Mouse (Mus musculus) erythroblast, adult 5-6 weeks (primary cell): ENCODE measurements around the gene Hmgb1. TPM values are rescaled to one million over a fixed set of nuclear protein-coding genes. Genes with fewer than 3 reads are reported as not detected.
"Not testable (repeated sequence)": the region's sequence is repeated elsewhere in the genome, so short reads cannot be mapped to it uniquely, and the experiment has no call there.

Experiments
- ATAC-seq: replicated peaks from 2 replicates; pipeline ENCODE4 v1.8.0; 2016; ENCODE audit warnings: moderate number of reproducible peaks, mild to moderate bottlenecking, moderate TSS enrichment, inconsistent platforms; ENCODE audit not compliant: poor library complexity, low FRiP score, severe bottlenecking
- total RNA-seq, 2 experiments: library from RNA; stranded (forward) in 1 of 2; stranded (reverse) in 1 of 2; fragments of 150-400 nt in 1 of 2; fragments of 200-764, 138-1000 nt in 1 of 2; gene quantifications; 2 replicates each; pipeline versions ENCODE4 v1.2.3 to v1.2.4; 2015 to 2017; ENCODE audit warnings: low replicate concordance in 2 of 2

Gene Hmgb1
- total RNA-seq, 2 experiments from 2014 or later: 224 to 337 TPM

GRCm38 (mm10) chr5:149152774-149153155 is 31.5 kb downstream of the Hmgb1 start:
- ATAC-seq: no peak

GRCm38 (mm10) chr5:149152063-149152773 is 32.1 kb downstream of the Hmgb1 start:
- no peak for ATAC-seq

GRCm38 (mm10) chr5:149150882-149151281 is 33.4 kb downstream of the Hmgb1 start:
- ATAC-seq: no peak

- no peak for ATAC-seq
Observed at GRCm38 (mm10) chr5:149147386-149148000, 36.8 kb downstream of the Hmgb1 start.

GRCm38 (mm10) chr5:149146691-149147090 is 37.6 kb downstream of the Hmgb1 start:
- no peak for ATAC-seq

- no peak for ATAC-seq
Observed at GRCm38 (mm10) chr5:149143766-149144375, 40.4 kb downstream of the Hmgb1 start.

- not testable (repeated sequence) for ATAC-seq
Observed at GRCm38 (mm10) chr5:149141155-149141554, 43.1 kb downstream of the Hmgb1 start.

GRCm38 (mm10) chr5:149140336-149140735 is 44.0 kb downstream of the Hmgb1 start:
- no peak for ATAC-seq

GRCm38 (mm10) chr5:149138087-149138486 is 46.2 kb downstream of the Hmgb1 start:
- not testable (repeated sequence) for ATAC-seq

- ATAC-seq: peak; percentile 46; the same call in 1 of the 2 replicates
Observed at GRCm38 (mm10) chr5:149137447-149137846, 46.8 kb downstream of the Hmgb1 start.

GRCm38 (mm10) chr5:149136933-149137365 is 47.3 kb downstream of the Hmgb1 start:
- ATAC-seq: peak; percentile 91

GRCm38 (mm10) chr5:149135455-149136354 is 48.6 kb downstream of the Hmgb1 start:
- peak; percentile 24; the same call in 1 of the 2 replicates for ATAC-seq

- 0 out of 2 replicates have a peak, but pooled peaks have one; percentile 26 for ATAC-seq
Observed at GRCm38 (mm10) chr5:149134751-149135454, 49.4 kb downstream of the Hmgb1 start.

- ATAC-seq: no peak
Observed at GRCm38 (mm10) chr5:149128473-149128872, 55.8 kb downstream of the Hmgb1 start.

- no peak for ATAC-seq
Observed at GRCm38 (mm10) chr5:149123795-149124194, 60.5 kb downstream of the Hmgb1 start.

GRCm38 (mm10) chr5:149119341-149119881 is 64.9 kb downstream of the Hmgb1 start:
- no peak for ATAC-seq

GRCm38 (mm10) chr5:149117815-149118547 is 66.3 kb downstream of the Hmgb1 start:
- 0 out of 2 replicates have a peak, but pooled peaks have one; percentile 12 for ATAC-seq

- ATAC-seq: no peak
Observed at GRCm38 (mm10) chr5:149114587-149114986, 69.7 kb downstream of the Hmgb1 start.
